Comparison of ENCODE assay signal across 32 mouse cellular contexts in the genomic region with DNA sequence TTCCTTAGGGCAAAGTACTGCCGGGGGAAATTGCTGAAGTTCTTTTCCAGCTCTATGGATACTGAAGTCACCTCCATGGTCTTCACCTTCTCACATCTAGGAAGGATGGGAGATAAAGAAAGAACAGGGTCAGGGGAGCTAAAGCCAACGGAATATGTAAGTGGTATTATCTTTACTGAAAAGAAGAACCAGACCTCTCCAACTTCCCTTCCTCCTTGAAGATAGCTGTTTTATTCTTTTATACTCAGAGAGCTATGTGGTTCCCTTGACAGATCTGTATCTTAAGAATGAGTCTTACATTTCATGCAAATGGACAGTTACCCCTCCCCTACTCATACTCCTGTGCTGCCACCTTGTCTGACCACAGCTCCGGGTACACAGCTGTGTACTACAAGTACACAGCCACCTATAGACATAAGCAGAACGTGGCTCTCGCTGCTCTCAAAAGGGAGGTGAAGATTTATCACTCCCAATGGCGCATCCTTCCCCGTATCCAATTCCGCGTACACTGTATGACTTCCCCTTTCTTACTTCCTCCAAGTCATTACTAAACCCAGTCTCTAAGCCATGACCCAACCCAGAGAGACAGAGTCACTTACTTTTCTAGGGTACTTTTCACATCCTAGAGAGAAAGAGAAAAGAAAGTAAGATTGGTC. TPM values are rescaled to one million over a fixed set of nuclear protein-coding genes. Genes with fewer than 3 reads are reported as not detected.
DNase-seq lines count a peak whose midpoint lies in the region; ATAC-seq and TF ChIP-seq lines count a peak whose summit lies in the region.
"Had no signal": no experiment of that assay in that cellular context is flagged by ENCODE, and none has a peak within 500 bp of the region (broad histone marks: within the 10 kb centered on the region; RNA-seq: fewer than 3 reads in every experiment).

No protein-coding gene starts in this region.

- H3K36me3 ChIP-seq in liver, adult 2 months (ENCODE audit: control insufficient read depth, insufficient read depth, low read length) = peaks cover 38% of the 10 kb centered on the region
- H3K36me3 ChIP-seq in liver, embryonic 12.5 days = peaks cover 72% of the 10 kb centered on the region
- H3K36me3 ChIP-seq in splenic B cell, adult 2 months (ENCODE audit: control insufficient read depth, insufficient read depth, low read length, poor library complexity, severe bottlenecking) = peaks cover 8% of the 10 kb centered on the region

- no peaks in the 10 kb centered on the region for H3K9me3 ChIP-seq in liver, embryonic 12.5 days (replicated peaks)
- H3K9me3 ChIP-seq: embryonic facial prominence, embryonic 12.5 days; heart, embryonic 10.5 days; intestine, embryonic 15.5 days; limb, embryonic 12.5 days; lung, embryonic 15.5 days; neural tube, embryonic 12.5 days had no signal

- H3K9ac ChIP-seq in liver, adult 2 months (ENCODE audit: low read depth, low read length) = no peak overlapping the region
- H3K9ac ChIP-seq in liver, embryonic 12.5 days = no peak overlapping the region
- H3K9ac ChIP-seq: embryonic facial prominence, embryonic 12.5 days; intestine, embryonic 15.5 days; limb, embryonic 12.5 days; liver, embryonic 14.5 days; lung, embryonic 15.5 days; neural tube, embryonic 12.5 days had no signal

- intact Hi-C loops in gastrocnemius, postnatal 36 days (cut with DNase I) = no loop called here

- H3K4me2 ChIP-seq in liver, embryonic 12.5 days = no peak overlapping the region
- H3K4me2 ChIP-seq: embryonic facial prominence, embryonic 12.5 days; intestine, embryonic 15.5 days; limb, embryonic 12.5 days; lung, embryonic 15.5 days; neural tube, embryonic 12.5 days had no signal

- no peaks in the 10 kb centered on the region for H3K27me3 ChIP-seq in liver, adult 2 months (ENCODE audit: control insufficient read depth, insufficient read depth, low read length)
- no peaks in the 10 kb centered on the region for H3K27me3 ChIP-seq in liver, embryonic 12.5 days (replicated peaks)
- no peaks in the 10 kb centered on the region for H3K27me3 ChIP-seq in splenic B cell, adult 2 months (ENCODE audit: control insufficient read depth, insufficient read depth, low read length, poor library complexity, severe bottlenecking)
- H3K27me3 ChIP-seq: embryonic facial prominence, embryonic 12.5 days; intestine, embryonic 15.5 days; limb, embryonic 12.5 days; lung, embryonic 15.5 days; neural tube, embryonic 12.5 days had no signal

- no peak overlapping the region for H3K4me3 ChIP-seq in liver, adult 2 months (ENCODE audit: insufficient read depth, low read depth, low read length)
- H3K4me3 ChIP-seq in liver, embryonic 12.5 days = no peak overlapping the region
- H3K4me3 ChIP-seq: embryonic facial prominence, embryonic 12.5 days; gastrocnemius, adult 2 months; heart, embryonic 10.5 days; intestine, embryonic 15.5 days; layer of hippocampus, adult 2 months; limb, embryonic 12.5 days; lung, embryonic 15.5 days; neural tube, embryonic 12.5 days had no signal

- no peaks in the 10 kb centered on the region for H3K4me1 ChIP-seq in liver, adult 2 months (ENCODE audit: control insufficient read depth, insufficient read depth, low read length)
- peaks cover 12% of the 10 kb centered on the region for H3K4me1 ChIP-seq in liver, embryonic 12.5 days
- H3K4me1 ChIP-seq: embryonic facial prominence, embryonic 12.5 days had no signal

- 88% methylated on average over 9 of the region's 9 CpGs for WGBS in liver, adult 2 months
- 52% methylated on average over 9 of the region's 9 CpGs for WGBS in liver, embryonic 12.5 days (ENCODE audit: insufficient replicate concordance)

- H3K79me2 ChIP-seq in liver, adult 2 months (ENCODE audit: control insufficient read depth, insufficient read depth, low read length) = no peaks in the 10 kb centered on the region

- TF ChIP-seq POLR2A in liver, adult 2 months (IDR thresholded peaks at IDR 0.05; ENCODE audit: extremely low read depth, insufficient read depth, low read length) = no peak

- TF ChIP-seq CTCF in liver, adult 2 months (IDR thresholded peaks at IDR 0.05; ENCODE audit: low read depth, low read length) = no peak

- H3K27ac ChIP-seq in liver, adult 2 months (replicated peaks; ENCODE audit: insufficient read depth, low read depth, low read length) = no peak overlapping the region
- no peak overlapping the region for H3K27ac ChIP-seq in liver, embryonic 12.5 days
- H3K27ac ChIP-seq: embryonic facial prominence, embryonic 12.5 days; gastrocnemius, adult 2 months; heart, embryonic 10.5 days; intestine, embryonic 15.5 days; layer of hippocampus, adult 2 months; limb, embryonic 12.5 days; liver, embryonic 14.5 days; lung, embryonic 15.5 days; neural tube, embryonic 12.5 days had no signal

- peak; percentile 25 for DNase-seq in liver, adult 2 months (ENCODE audit: extremely low read depth, low read depth, low spot score)
- DNase-seq in MEL-GATA-1-ER (ENCODE audit: extremely low read depth, low read depth) = peak; percentile 94
- peak; percentile 24 for DNase-seq in splenic B cell, adult 2 months (ENCODE audit: low read depth, low spot score)
- DNase-seq in adrenal gland, adult 18-20 months (ENCODE audit: low spot score in 2 of 2) = no peak
- DNase-seq in gastrocnemius, postnatal 36 days = no peak
- DNase-seq: adrenal gland, postnatal 10 days; cerebellum, adult 11 months; cerebellum, postnatal 14 days; gastrocnemius, adult 2 months; heart, postnatal 4 days; kidney, adult 9 months; kidney, postnatal 14 days; midbrain, embryonic 14.5 days; thymus, postnatal 14 days had no signal

- ATAC-seq in liver, embryonic 12.5 days = no peak
- peak; percentile 46 to 52; a peak in 2 of 4 replicates for ATAC-seq in hematopoietic stem cell, adult 5-6 weeks (replicated peaks in 1 of 2; ENCODE audit: insufficient read depth in 1 of 2, low FRiP score in 2 of 2, low TSS enrichment in 1 of 2, low read depth in 1 of 2, poor library complexity in 2 of 2, severe bottlenecking in 2 of 2)
- ATAC-seq: activated CD4-positive, CD25-positive, alpha-beta regulatory T cell, adult 4 months; CD4-positive, CD25-positive, alpha-beta regulatory T cell, adult 4 months; hindbrain, embryonic 16.5 days; intestine, embryonic 15.5 days had no signal

RNA-seq across cellular contexts. Expression of a gene that starts 3.8 kb away (rescaled TPM):
- total RNA-seq in liver, adult 2 months (2014; rRNA removed) = 10.6 and 16.4 TPM in 2 replicates
- 42.7 and 43.6 TPM in 2 replicates for polyA plus RNA-seq in liver, adult 2 months (2012; rRNA removed)
- polyA plus RNA-seq in liver, embryonic 12.5 days (2016; fragmentation: Nextera tagmentation; extraction: Ambion mirVana) = 80.6 and 89.7 TPM in 2 replicates
- total RNA-seq in hematopoietic stem cell, adult 5-6 weeks (2017) = 32.9 and 39.8 TPM in 2 replicates
- total RNA-seq in adrenal gland, adult 18-20 months (2021) = 10 to 100 TPM; 38.5 to 39.4 TPM
- total RNA-seq in gastrocnemius, postnatal 36 days (2021) = 10 to 100 TPM; 34.5 to 39.6 TPM

RNA-seq across cellular contexts. Expression of a gene that starts 10.4 kb away (rescaled TPM):
- total RNA-seq in liver, adult 2 months (2014; rRNA removed) = 4.8 and 5.0 TPM in 2 replicates
- 5.3 and 8.0 TPM in 2 replicates for polyA plus RNA-seq in liver, adult 2 months (2012; rRNA removed)
- polyA plus RNA-seq in liver, embryonic 12.5 days (2016; fragmentation: Nextera tagmentation; extraction: Ambion mirVana) = 10.1 and 11.0 TPM in 2 replicates
- 27.0 and 28.5 TPM in 2 replicates for total RNA-seq in hematopoietic stem cell, adult 5-6 weeks (2017)
- 10 to 100 TPM; 21.3 to 21.5 TPM for total RNA-seq in adrenal gland, adult 18-20 months (2021)
- 1 to 10 TPM; 4.0 to 5.9 TPM for total RNA-seq in gastrocnemius, postnatal 36 days (2021)

RNA-seq across cellular contexts. Expression of a gene that starts 24.7 kb away (rescaled TPM):
- total RNA-seq in liver, adult 2 months (2014; rRNA removed) = not detected in 2 replicates
- polyA plus RNA-seq in liver, adult 2 months (2012; rRNA removed) = not detected in 2 replicates
- polyA plus RNA-seq in liver, embryonic 12.5 days (2016; fragmentation: Nextera tagmentation; extraction: Ambion mirVana) = not detected in 2 replicates
- not detected in 2 replicates for total RNA-seq in hematopoietic stem cell, adult 5-6 weeks (2017)
- not detected for total RNA-seq in adrenal gland, adult 18-20 months (2021)
- total RNA-seq in gastrocnemius, postnatal 36 days (2021) = not detected
- total RNA-seq: adrenal gland, postnatal 10 days; ES-E14; gastrocnemius, adult 2 months; heart, postnatal 4 days; layer of hippocampus, adult 2 months; left cerebral cortex, postnatal 14 days had no signal
- polyA plus RNA-seq: activated CD4-positive, CD25-positive, alpha-beta regulatory T cell, adult 4 months; embryonic facial prominence, embryonic 12.5 days; gonadal fat pad, adult 2 months; heart, embryonic 10.5 days; heart, embryonic 16.5 days; intestine, embryonic 15.5 days; limb, embryonic 12.5 days; liver, embryonic 14.5 days; neural tube, embryonic 12.5 days; spleen, adult 2 months had no signal

Comparison
In these comparisons a context has a peak if more than half of its experiments do, and no peak if none do; other contexts are left out.
1. DNase-seq: peak in liver, adult 2 months (single experiment), MEL-GATA-1-ER (single experiment) and splenic B cell, adult 2 months (single experiment); none in adrenal gland, adult 18-20 months (0 of 2) and gastrocnemius, postnatal 36 days (0 of 2).